Mouse (Mus musculus): ENCODE data around the gene Tmem258.
A peak's percentile ranks its signal among the peaks of the same experiment; 100 is the strongest.

Tmem258 gene

GRCm38 (mm10) chr19:10224637-10225453, 21.0 kb downstream of the Tmem258 start:
- DNase-seq = no peak

DNA sequence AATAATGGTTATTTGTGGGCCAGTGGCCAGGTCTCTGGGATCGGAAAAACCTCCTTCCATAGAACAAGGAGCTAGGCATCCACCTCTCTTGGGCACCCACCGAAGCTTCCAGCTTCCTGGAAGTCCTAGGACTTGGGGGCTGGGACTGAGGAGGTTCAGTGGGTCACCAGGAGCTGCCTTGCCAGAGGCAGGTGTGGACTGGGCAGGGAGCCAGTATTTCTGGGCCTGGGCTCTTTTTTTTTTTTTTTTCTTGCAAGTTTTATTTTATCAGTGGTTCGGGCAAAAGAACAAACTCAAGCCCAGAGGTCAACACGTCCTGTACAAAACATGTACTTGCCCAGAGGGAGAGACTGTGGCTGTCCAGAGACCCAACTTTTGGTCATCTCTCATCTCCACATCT, 22.0 kb downstream of the Tmem258 start:
- DNase-seq = no peak

DNA sequence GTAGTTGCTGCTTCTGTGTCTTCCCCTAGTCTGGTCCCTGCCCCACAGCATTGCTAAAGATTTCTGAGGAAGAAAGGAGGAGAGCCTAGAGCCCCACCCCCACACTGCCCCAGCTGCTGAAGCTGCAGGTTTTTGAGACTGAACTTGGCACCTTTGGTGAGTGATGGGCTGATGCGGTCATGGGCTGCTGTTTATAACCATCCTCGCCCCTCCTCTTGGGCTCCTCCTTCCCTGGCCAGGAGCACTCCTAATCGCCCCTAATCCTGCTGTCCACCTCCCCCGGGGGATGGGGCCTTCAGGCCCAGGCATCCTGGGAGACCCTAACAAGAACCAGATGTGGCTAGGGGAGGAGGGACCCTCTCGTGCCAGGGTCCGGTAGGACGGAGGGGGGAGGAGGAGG, 27.2 kb downstream of the Tmem258 start:
- no peak for DNase-seq

DNA sequence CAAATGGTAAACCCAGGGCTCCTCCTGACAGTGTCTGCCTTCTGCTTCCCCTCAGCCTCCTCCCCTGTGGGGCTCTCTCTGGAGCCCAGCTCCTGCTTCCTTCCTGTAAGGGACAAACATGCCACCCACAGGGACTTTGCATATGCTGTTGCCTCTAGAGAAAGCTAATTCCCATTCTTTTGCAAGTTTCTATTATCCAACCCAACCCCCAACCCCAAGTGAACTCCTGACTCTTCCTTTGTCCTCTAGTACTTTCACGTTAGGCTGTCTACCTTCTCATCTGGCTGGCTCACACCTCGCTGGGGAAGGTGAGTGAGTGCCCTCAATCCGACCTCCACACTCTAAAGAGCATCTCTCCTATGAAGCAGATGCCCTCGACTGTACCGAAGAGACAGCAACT, 28.1 kb downstream of the Tmem258 start:
- no peak for DNase-seq

- no peak for DNase-seq
These were observed 28.7 kb downstream of the Tmem258 start for GRCm38 (mm10) chr19:10232327-10233017.

- DNase-seq = no peak
These were observed 32.2 kb downstream of the Tmem258 start for GRCm38 (mm10) chr19:10235784-10236565.

GRCm38 (mm10) chr19:10238477-10238876, 34.7 kb downstream of the Tmem258 start:
- no peak for DNase-seq

- no peak for DNase-seq
These were observed 35.6 kb downstream of the Tmem258 start for GRCm38 (mm10) chr19:10239419-10239818.

DNA sequence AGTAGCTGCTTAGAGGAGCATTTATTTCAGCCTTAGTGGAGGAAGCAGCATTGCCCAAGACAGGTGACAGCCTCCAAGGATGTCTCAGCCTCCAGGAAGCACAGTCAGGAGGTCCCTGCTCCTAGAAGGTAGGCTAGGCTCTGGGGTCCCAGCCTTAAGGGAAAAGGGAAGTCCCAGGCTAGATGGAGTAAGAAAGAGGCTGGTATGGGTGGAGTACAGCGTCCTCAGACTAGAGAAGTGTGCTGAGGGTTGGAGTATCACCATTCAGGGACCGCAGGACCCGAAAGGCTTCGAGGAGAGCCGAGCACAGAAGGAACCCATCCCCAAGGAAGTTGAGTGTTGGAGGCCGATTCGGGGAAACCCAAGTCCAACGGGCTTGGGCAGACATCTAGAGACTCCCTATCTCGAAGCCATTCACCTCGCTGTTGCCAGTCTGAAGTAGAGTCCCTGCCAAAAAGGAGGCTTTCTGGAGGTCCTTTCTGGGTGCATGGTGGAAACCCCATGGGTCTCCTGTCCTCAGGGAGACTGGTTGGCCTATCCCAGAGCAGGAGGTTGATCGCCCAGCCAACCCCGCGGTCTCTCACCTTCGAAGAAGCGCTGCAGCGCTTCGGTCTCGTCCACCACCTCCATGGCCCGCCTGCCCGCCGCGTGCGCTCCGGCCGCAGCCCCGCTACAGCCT, 36.3 kb downstream of the Tmem258 start:
- DNase-seq = no peak

DNA sequence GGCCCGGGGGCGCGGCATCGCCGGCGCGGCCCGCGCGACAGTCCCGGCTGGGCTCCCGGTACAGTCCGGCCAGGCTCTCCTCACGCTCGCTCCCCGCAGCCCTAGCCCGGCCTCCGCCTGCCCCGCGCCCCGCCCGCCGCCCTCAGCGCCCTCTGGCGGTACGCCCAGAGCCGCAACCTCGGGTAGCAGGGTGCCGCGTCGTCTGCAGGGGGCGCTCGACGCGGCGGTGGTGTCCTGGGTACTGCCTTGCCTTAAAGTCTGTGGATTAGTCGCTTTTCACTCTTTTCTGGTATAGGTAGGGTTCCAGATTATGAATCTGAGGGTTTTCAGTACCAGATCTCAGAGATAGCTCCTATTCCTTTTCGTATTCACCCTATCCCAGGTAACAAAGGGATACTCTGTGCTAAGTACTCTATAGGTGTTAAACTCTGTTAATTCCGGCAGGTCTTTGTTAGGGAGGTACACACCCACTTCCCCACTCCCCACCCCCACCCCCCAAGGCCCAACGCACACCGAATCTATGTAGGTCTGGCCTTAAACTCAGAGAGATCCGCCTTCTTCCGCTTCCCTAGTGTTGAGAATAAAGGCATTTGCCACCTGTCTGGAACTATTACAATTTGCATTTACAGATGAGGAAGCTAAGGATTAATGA, 37.0 kb downstream of the Tmem258 start, which contains the start of gene Myrf:
Myrf (minus strand) TSS at position 95 of the 652 bp plus-strand sequence.
- peak; percentile 86 for DNase-seq

GRCm38 (mm10) chr19:10242916-10243315, 39.1 kb downstream of the Tmem258 start:
- no peak for DNase-seq

DNA sequence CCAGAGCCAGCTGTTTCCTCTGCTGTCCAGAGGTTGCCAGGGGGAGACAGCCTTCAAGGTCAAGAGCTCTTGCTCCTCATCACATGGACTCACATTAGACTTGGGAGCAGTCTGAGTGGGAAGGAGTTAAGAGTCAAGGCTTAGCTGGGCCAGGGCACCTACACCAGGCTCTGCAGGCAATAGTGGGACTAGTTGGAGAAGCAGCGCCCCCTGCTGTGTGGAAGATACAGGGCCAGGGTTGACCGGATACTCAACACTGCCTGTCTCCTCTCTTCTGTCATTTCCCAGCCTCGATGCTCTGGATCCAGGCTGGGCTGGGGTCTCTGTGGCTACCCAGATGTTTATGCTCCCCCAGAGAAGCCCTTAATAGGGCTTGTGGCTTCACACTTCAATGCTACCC, 40.4 kb downstream of the Tmem258 start:
- DNase-seq = peak; percentile 77

- DNase-seq = no peak
These were observed 43.4 kb downstream of the Tmem258 start for GRCm38 (mm10) chr19:10247165-10247564.

DNA sequence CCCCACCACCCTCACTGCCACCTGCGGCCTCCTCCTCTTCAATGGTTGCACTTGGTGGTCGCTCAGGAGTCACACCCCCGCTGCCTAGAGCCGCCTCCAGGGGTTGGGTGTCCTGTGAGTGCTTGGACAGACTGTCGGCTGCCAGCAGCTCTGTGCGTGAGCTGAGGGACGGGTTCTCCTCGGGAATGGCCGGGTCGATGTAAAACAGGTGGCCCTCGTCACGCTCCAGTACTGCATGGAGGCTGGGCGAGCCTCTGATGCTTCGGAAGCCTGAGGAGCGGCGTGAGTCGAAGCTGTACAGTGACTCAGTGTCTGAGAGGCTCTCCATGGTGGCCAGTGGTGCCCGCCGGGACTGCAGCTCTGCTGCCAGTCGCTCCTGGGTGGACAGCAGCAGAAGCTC, 44.3 kb downstream of the Tmem258 start:
- no peak for DNase-seq
